Mouse (Mus musculus) megakaryocyte, embryonic 14.5 days (primary cell): ENCODE data around the gene Pla2g12a.

Experiments used
- FLI1 ChIP-seq: IDR thresholded peaks from 2 replicates; pipeline ENCODE4 v1.6.1; 2012; ENCODE audit warnings: low read length, inconsistent platforms, mixed read lengths
- GATA1 ChIP-seq: IDR thresholded peaks from 3 replicates; pipeline ENCODE4 v1.6.1; 2012; ENCODE audit warnings: mixed read lengths, low read length, inconsistent platforms, borderline replicate concordance

- no peak for TF ChIP-seq GATA1
- TF ChIP-seq FLI1: no peak
Observed at GRCm38 (mm10) chr3:129913241-129913640, 34.8 kb downstream of the Pla2g12a start.
